10 mouse cellular contexts compared by ENCODE assay signal in genomic region chr11:58999830-59000229, GRCm38 (mm10). TPM values are rescaled to one million over a fixed set of nuclear protein-coding genes. Genes with fewer than 3 reads are reported as not detected.
"Had no signal": no experiment of that assay in that cellular context is flagged by ENCODE, and none has a peak within 500 bp of the region (broad histone marks: within the 10 kb centered on the region; RNA-seq: fewer than 3 reads in every experiment).

No protein-coding gene starts in this region.

- ATAC-seq: liver, postnatal 0 days; midbrain, embryonic 13.5 days had no signal

- H3K27ac ChIP-seq: limb, embryonic 12.5 days; liver, embryonic 13.5 days; lung, embryonic 15.5 days; macrophage; midbrain, embryonic 13.5 days; stomach, embryonic 15.5 days had no signal

- H3K9me3 ChIP-seq: limb, embryonic 12.5 days; liver, embryonic 13.5 days; lung, embryonic 15.5 days; megakaryocyte, embryonic 14.5 days; midbrain, embryonic 13.5 days; stomach, embryonic 15.5 days had no signal

- H3K4me2 ChIP-seq: limb, embryonic 12.5 days; liver, embryonic 13.5 days; lung, embryonic 15.5 days; midbrain, embryonic 13.5 days; stomach, embryonic 15.5 days had no signal

- H3K36me3 ChIP-seq: limb, embryonic 12.5 days; liver, embryonic 13.5 days; lung, embryonic 15.5 days; midbrain, embryonic 13.5 days; stomach, embryonic 15.5 days had no signal

- H3K4me3 ChIP-seq: limb, embryonic 12.5 days; liver, embryonic 13.5 days; lung, embryonic 15.5 days; midbrain, embryonic 13.5 days; stomach, embryonic 15.5 days had no signal

- DNase-seq: liver, embryonic 13.5 days; liver, postnatal 0 days; right cerebral cortex, postnatal 14 days; thymus, postnatal 4 days had no signal

- H3K9ac ChIP-seq: limb, embryonic 12.5 days; liver, embryonic 13.5 days; liver, postnatal 0 days; lung, embryonic 15.5 days; midbrain, embryonic 13.5 days; stomach, embryonic 15.5 days had no signal

- H3K4me1 ChIP-seq: lung, embryonic 15.5 days had no signal

RNA-seq across cellular contexts. Expression of gene Hist3h2ba, which starts 51.1 kb away (rescaled TPM):
- polyA plus RNA-seq: macrophage had no signal
